Mouse (Mus musculus) bone marrow, adult 2 months (tissue): ENCODE measurements around the gene 1700012B07Rik. TPM values are rescaled to one million over a fixed set of nuclear protein-coding genes. Genes with fewer than 3 reads are reported as not detected.
A peak's percentile ranks its signal among the peaks of the same experiment; 100 is the strongest.

Experiments
- H3K27ac ChIP-seq: fragments of 200-500 bp; 2 replicates; pipeline ENCODE4 v1.5.1; 2012; ENCODE audit warnings: low read depth, mild to moderate bottlenecking, control low read depth, inconsistent platforms, low read length; ENCODE audit not compliant: control insufficient read depth, poor library complexity, insufficient read depth
- H3K4me1 ChIP-seq: fragments of 200-500 bp; 2 replicates; pipeline ENCODE4 v1.6.1; 2011; ENCODE audit warnings: low read length; ENCODE audit not compliant: control insufficient read depth, insufficient read depth
- H3K4me3 ChIP-seq: fragments of 200-500 bp; replicated peaks from 2 replicates; pipeline ENCODE3; 2011; ENCODE audit warnings: mild to moderate bottlenecking, low read depth, low read length, control low read depth; ENCODE audit not compliant: control insufficient read depth
- CTCF ChIP-seq: fragments of 200-500 bp; IDR thresholded peaks from 2 replicates; pipeline ENCODE4 v1.5.1; 2011; ENCODE audit warnings: low read length, control low read depth; ENCODE audit not compliant: control insufficient read depth, insufficient read depth
- POLR2A ChIP-seq: fragments of 200-500 bp; IDR thresholded peaks from 2 replicates; pipeline ENCODE4 v1.6.1; 2011; ENCODE audit warnings: low read depth, mild to moderate bottlenecking, control low read depth, low read length, borderline replicate concordance; ENCODE audit not compliant: control insufficient read depth
- WGBS: fragments of 180-500 bp; shearing (Covaris S2); methylation state at CpG from one replicate; pipeline ENCODE4 v1.1.7; 2018; 5-methylcytosine and 5-hydroxymethylcytosine counted together
- polyA plus RNA-seq: library from polyadenylated mRNA; stranded (reverse); fragments of >200 nt; gene quantifications from 2 replicates; pipeline ENCODE4 v1.2.4, GENCODE M21; 2011; ENCODE audit warnings: low replicate concordance; ENCODE audit not compliant: missing spikeins, insufficient read depth, insufficient read length

The 1700012B07Rik gene
- polyA plus RNA-seq, 1 experiment, result not detected

DNA sequence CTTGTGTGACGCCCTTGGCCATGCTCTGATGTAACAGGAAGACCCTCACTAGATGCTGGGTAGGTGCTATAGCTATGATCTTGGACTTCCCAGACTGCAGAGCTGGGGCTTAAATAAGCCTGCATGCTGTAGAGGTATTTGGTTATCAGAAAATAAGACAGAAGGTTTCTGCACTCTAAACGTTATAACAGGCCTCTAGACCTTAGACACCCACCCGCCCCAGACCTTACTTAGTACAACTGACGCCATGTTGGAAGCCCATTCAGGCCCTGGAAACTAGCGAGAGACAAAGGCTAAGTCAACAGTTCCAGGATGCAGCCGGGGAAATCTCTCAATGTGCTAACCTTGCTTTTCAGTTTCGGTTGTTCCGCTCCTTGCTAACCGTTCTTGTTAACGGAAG, 44.2 kb upstream of the 1700012B07Rik start:
- TF ChIP-seq POLR2A (no peak), CTCF (no peak)
- WGBS, result 81% methylated on average over 10 of the region's 10 CpGs
- H3K27ac ChIP-seq, result no peak overlapping the region

DNA sequence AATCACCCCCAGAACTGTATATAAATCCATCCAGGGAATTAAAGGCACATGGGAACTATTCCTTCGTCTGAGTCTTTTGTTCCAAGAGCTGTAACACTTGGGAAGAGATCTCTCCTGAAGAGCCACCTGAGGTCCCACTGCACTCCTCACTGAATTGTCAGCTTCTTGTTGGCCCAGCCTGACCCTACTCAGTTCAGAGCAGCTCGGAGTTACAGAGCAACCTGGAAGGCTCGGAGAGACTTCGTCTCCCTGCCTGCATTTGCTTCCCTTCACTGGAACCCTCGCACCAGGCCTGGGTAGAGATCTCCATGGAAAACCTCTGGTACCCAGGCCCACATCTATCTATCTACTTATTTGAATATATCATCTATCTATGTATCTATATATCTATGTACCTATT, 40.0 kb upstream of the 1700012B07Rik start:
- Histone ChIP-seq H3K27ac (no peak overlapping the region), H3K4me3 (no peak overlapping the region), H3K4me1 (no peaks in the 10 kb centered on the region)
- WGBS, result 90% methylated on average over 5 of the region's 5 CpGs
- TF ChIP-seq POLR2A (no peak), CTCF (no peak)

More for the DNA sequence above, 44.2 kb upstream of the 1700012B07Rik start:
- Histone ChIP-seq H3K4me3 (no peak overlapping the region), H3K4me1 (no peaks in the 10 kb centered on the region)

DNA sequence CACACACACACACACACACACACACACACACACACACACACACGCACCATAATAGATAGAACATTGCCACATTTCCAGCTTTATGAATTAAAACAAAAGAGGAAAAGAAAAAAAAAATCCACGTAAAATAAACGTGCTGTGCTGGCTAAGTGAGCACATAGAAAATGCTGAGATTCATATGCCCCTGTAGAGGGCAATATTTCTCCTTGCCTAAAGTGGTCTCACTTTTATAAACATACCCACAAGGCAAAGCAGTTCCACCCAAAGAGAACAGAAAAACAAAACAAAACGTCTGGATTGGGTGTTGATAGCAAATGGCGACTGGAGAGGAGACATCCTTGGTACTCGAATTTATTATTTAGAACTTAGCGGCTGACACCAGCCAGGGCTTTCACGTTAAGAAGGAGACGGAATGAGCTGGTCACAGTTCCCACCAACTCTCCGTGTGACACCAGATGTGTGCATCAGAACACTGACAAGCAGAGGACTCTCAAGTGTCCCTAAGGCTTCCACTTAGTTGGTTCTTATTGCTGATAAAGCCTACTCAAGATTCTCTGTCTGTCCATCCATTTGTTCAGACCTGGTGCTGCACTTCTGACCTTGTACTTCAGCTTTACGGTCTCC, 38.8 kb upstream of the 1700012B07Rik start:
- WGBS, result 69% methylated on average over 11 of the region's 11 CpGs
- H3K27ac ChIP-seq, result no peak overlapping the region
- no peaks in the 10 kb centered on the region for H3K4me1 ChIP-seq
- no peak for TF ChIP-seq CTCF
- no peak for TF ChIP-seq POLR2A
- H3K4me3 ChIP-seq, result no peak overlapping the region

GRCm38 (mm10) chr11:109865526-109865925, 37.7 kb upstream of the 1700012B07Rik start:
- no peak for TF ChIP-seq POLR2A
- no peak for TF ChIP-seq CTCF
- Histone ChIP-seq H3K27ac (no peak overlapping the region), H3K4me3 (no peak overlapping the region), H3K4me1 (no peaks in the 10 kb centered on the region)
- 54% methylated on average over 8 of the region's 8 CpGs for WGBS

DNA sequence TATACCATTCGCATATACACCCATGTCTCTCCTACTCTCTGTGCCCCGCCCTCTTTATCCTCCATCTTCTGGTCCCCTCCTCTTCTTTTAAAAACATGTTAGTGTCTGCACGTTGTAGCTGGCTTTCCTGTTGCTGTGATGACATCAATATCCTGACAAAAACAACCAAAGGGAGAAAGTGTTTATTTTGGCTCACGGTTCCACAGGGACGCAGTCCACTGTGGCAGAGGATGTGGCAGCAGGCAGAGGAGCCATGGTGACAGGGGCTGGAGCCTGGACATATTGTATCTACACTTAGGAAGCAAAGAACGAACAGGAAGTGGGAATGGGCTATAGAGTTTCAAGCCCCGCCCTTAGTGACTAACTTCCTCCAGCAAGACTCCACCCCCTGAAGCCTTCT, 36.1 kb upstream of the 1700012B07Rik start:
- no peak for TF ChIP-seq POLR2A
- TF ChIP-seq CTCF, result no peak
- no peak overlapping the region for H3K27ac ChIP-seq
- no peak overlapping the region for H3K4me3 ChIP-seq
- 79% methylated on average over 7 of the region's 7 CpGs for WGBS
- H3K4me1 ChIP-seq, result peaks cover 2% of the 10 kb centered on the region; the same call in 1 of the 2 replicates

GRCm38 (mm10) chr11:109863194-109863746, 35.4 kb upstream of the 1700012B07Rik start:
- TF ChIP-seq CTCF, result peak; percentile 50
- no peak for TF ChIP-seq POLR2A
- H3K4me3 ChIP-seq, result no peak overlapping the region
- peaks cover 2% of the 10 kb centered on the region; the same call in 1 of the 2 replicates for H3K4me1 ChIP-seq
- no peak overlapping the region for H3K27ac ChIP-seq
- 67% methylated on average over 9 of the region's 9 CpGs for WGBS

GRCm38 (mm10) chr11:109860508-109860907, 32.7 kb upstream of the 1700012B07Rik start:
- no peak for TF ChIP-seq POLR2A
- peak; percentile 88 for TF ChIP-seq CTCF
- WGBS, result 0% methylated on average over 10 of the region's 10 CpGs
- Histone ChIP-seq H3K4me1 (peaks cover 2% of the 10 kb centered on the region; the same call in 1 of the 2 replicates), H3K27ac (peak overlapping the region; percentile 71), H3K4me3 (peak overlapping the region; percentile 2)

- Histone ChIP-seq H3K4me1 (peaks cover 2% of the 10 kb centered on the region; the same call in 1 of the 2 replicates), H3K4me3 (peak overlapping the region; percentile 15), H3K27ac (peak overlapping the region; percentile 71)
- 4% methylated on average over 14 of the region's 14 CpGs for whole genome bisulfite sequencing
- TF ChIP-seq POLR2A (no peak), CTCF (no peak)
Observed at GRCm38 (mm10) chr11:109859939-109860469, 32.2 kb upstream of the 1700012B07Rik start.
